Mouse (Mus musculus) naive thymus-derived CD4-positive, alpha-beta T cell, adult 2 months (primary cell): Measurements from ENCODE around the gene Rb1.

ENCODE experiments used
- DNase-seq: peaks from one replicate; pipeline ENCODE4 v3.0.0-alpha.2; 2011; ENCODE audit warnings: low read depth

Rb1 gene

DNA sequence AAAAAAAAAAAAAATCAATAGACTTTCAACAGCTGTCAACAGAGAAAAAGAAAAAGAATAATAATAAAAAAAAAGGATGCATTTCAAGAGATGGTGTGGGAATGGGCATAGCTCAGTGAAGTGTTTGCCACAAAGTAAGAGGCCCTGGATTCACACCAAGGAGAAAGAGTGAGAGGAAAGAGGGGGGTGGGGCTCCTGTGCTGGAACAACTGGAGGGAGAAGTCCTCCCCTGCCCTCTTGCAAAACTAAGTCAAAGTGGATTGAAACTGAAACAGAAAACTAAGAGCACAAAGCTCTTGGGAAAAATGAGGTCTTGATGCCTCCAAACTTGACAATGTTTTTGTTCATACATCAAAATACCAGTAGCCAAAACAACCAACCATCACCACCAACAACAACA, 116.4 kb downstream of the Rb1 start:
- no peak for DNase-seq

DNA sequence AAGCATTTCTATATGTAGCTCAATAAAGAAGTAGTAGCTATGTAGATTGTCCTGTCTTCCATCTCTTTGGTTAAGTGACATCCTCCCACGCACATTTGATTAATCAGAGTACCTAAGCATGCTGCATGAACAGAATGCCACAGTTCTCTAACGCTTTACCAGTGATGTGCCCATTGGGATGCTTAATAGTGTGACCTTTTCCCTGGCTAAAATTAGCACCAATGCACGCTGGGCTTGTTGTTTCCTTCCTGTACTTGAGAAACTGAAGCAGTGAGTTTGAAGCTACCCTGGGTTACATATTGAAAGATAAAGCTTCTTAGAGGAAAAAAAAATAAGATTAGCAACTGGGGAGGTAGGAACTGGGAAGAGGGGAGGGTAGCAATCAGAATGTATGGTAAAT, 121.6 kb downstream of the Rb1 start:
- DNase-seq, result no peak

DNA sequence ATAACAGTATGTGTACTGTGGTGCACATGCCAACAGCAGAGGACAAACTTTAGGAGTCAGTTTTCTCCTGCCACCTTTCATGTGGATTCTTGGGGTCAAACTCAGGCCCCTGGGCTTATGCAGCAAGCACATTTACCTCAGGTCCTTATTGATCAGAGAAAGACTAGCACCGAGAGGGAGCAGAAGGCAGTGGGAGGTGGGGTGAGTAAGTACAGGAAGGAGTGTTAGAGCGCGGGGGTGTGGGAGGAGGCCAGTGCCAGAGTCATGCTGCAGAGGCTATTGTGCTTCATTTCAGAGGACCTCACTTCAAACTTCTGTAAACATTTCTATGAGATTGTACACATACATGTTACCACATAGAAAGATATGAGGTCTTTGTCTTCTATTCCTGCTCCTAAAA, 124.2 kb downstream of the Rb1 start:
- DNase-seq, result no peak

GRCm38 (mm10) chr14:73199058-73199457, 126.6 kb downstream of the Rb1 start:
- DNase-seq, result no peak

DNA sequence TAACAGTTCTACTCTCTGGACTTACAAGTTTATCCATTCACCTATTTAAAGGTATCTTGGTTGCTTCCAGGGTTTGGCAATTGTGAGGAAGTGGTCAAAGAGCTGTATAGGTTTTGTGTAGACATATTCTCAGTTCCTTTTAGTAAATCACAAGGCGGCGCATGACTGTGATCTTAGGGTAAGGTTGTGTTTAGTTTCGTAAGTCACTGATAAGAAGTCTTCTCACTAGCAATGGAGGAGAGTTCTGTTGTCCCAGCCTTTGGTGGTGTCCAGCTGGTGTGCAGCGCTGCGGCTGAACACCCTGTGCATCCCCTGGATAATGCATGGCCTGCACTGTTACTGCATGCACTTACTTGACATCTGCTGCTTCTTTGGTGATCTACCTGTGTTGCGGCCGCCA, 138.7 kb downstream of the Rb1 start:
- no peak for DNase-seq

- DNase-seq, result no peak
These were observed 144.5 kb downstream of the Rb1 start for GRCm38 (mm10) chr14:73181144-73181543.

DNA sequence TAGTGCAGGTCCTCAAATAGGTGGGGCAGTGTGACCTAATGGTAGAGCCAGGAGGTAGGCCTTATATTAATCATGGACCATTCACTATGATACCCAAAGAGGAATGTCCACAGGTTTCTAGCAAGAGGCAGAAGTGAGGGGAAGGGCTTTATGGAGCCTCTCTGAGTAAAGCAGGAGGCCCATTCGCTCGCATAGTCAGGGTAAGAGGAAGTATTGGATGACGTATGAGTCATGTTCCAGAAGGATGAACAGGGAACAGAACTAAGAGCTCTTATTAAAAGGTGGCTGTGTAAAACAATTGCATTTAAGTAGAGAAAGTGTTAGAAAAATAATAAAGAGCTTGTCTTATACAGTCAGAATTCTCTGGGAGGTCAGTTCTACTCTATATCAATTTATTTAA, 145.0 kb downstream of the Rb1 start:
- no peak for DNase-seq

GRCm38 (mm10) chr14:73179221-73179681, 146.4 kb downstream of the Rb1 start:
- DNase-seq, result no peak

DNA sequence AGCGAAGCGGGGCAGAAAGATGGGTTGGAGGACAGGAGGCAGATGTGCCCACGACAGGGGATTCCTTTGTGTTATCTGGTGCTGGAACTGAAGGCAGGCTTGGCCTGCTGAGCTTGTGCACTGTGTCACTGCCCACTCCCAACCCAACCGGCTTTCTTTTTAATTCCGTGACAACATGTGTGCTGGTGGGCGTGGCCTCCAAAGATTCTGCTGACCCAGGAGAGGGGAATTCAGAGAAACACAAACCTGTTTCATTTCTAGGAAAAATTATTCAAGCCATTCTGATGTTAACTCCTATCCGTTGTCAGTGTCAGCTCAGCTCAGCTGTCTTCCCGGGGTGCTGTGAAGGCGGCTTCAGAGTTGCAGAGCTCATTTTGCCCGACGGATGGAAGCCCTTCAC, 147.7 kb downstream of the Rb1 start:
- no peak for DNase-seq

DNA sequence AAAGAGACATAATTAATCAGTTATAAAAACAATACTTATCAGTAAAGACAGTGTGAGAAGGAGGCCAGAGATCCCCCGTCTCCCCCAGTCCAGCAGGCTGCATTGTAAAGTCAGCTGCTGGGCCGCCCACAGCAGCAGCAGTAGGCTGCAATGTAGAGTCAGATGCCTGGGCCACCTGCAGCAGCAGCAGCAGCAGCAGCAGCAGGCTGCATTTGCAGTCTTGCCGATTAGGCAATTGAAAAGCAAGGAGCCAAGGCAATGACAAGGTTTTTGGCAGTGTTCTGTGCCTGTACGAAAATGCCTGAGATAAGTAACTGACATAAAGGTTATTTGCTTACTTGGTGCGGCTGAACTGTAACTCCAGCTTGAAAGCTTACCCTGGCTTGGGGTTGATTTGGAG, 149.4 kb downstream of the Rb1 start:
- no peak for DNase-seq

DNA sequence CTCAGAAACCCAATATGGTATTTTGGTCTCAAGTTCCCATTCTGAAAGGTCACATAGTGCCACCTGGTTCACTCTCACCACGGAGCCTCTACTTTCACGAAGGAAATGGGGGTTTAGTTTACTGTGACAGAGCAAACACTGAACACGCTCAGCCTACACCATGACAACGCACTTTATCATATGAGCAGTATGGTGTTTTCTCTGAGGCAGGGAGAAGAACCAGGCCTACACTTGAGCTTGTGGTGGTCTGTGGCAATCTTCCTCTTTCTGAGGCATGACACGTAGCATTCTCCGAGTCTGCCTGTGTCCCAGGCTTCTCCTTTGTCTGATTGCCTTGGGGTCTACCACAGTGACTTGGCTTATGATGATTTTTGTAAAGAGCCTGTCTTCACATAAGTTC, 149.8 kb downstream of the Rb1 start:
- peak; percentile 30 for DNase-seq

DNA sequence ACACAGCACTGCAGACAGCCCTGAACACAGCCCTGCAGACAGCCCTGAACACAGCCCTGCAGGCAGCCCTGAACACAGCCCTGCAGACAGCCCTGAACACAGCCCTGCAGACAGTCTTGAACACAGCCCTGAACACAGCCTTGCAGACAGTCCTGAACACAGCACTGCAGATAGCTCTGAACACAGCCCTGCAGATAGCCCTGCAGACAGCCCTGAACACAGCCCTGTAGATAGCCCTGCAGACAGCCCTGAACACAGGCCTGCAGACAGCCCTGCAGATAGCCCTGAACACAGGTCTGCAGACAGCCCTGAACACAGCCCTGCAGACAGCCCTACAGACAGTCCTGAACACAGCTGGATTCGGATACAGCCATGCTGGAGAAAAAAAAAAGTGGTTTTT, 150.6 kb downstream of the Rb1 start:
- no peak for DNase-seq

DNA sequence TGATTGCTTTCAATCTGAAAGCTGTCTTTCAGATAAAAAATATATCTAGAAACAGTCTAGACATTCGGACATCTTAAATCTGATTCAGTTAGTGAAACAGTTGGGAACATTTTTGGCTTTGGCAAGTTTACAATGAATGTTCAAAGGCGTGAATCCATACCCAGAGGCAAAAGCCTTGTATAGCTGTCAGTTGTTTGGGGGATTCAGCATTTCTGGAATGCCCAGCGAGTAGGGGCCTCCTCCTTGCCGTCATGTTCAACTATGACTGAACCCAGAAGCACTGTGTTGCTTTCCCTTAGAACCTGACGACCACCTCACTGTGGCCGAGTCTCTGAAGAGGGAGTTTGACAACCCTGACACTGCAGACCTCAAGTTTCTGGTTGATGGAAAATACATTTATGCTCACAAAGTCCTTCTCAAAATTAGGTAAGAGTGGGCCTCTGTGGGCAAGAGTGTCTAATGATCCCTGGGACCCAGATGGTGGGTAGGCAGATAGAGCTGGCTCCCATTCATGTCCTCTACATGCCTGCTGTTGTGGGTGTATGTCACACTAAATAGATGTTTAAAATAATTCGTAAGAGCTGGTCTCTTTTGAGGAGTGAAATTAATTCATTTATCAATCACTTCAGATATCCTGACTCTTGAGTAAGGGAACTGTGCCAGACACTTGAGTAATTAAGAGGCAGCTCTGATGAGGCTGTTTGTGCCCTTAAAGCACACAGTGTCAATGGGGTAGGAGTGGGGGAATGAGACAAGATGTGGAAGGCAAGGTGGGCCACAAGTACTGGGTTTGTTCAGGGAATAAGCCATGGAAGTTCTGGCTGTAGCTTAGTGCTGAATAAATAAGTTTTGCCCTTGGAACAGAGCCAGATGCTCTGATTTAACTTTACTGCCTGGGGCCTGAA, 151.3 kb downstream of the Rb1 start:
- no peak for DNase-seq

DNA sequence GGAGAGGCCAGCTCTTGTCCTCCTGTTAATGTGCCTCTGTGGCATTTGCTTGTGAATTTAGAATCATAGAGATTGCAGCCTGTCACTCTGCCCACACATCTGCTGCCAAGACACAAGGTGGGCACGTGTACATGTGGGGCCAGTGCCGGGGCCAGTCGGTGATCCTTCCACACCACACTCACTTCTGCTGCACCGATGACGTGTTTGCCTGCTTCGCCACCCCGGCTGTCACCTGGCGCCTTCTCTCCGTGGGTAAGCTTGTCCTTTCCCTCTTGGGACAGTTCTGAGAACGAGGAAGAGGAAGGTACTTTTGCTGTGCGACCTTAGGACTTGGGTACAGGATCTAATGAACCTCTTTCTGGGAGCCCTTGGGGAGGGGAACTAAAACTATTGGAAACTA, 152.0 kb downstream of the Rb1 start:
- DNase-seq, result no peak

DNA sequence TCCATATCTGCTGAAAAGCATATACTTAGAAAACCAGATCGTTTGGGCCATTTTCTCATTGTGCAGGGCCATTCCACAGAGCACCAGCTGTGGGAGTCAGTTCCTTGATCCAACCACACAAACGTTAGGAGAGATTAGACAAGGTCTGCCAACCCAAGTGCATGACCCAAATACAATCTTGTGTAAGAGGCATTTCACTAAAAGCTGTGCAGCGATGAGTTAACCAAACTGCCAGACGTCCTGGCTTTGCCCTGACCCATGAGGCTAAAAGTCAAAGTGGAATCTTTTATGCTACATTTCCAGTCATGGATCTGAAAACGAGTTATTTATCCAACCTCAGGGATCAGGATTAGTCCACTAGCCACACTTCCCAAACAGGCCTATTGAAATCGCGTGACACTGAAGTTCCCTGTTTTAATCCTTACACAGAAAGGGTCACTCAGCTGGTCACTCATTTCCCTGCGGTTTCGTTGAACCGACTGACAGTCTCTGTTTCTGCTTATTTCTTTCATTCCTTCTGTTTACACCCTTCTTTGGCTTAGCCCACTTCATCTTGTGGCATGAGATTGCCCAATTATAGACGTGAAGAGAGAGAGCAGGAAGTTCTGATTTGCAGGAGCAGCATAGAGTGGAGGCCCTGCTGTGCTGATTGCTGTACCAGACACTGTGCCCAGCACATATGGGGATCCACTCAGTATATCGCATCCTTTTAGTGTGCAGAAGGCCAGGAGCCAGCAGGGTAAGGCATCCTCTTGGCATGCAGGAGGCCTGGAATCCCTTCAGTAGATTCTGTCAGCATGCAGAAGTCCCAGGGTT, 153.2 kb downstream of the Rb1 start:
- no peak for DNase-seq

- DNase-seq, result peak; percentile 40
These were observed 155.4 kb downstream of the Rb1 start for GRCm38 (mm10) chr14:73169926-73170844.

- DNase-seq, result no peak
These were observed 157.0 kb downstream of the Rb1 start for GRCm38 (mm10) chr14:73168605-73169004.

DNA sequence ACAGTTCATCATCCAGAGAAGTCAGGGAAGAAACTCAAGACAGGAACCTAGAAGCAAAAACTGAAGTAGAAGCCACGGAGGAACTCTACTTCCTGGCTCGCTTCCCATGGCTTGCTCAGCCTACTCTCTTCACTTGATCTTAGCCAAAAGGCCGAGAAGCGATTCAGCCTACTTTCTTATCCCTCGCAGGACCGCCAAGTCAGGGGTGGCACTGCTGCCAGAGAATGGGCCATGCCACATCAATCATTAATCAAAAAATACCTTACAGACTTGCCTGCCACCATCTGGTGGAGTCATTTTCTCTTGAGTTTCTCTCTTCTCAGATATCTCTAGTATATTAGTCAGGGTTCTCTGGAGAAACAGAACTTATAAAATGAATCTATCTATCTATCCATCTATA, 160.5 kb downstream of the Rb1 start:
- no peak for DNase-seq

DNA sequence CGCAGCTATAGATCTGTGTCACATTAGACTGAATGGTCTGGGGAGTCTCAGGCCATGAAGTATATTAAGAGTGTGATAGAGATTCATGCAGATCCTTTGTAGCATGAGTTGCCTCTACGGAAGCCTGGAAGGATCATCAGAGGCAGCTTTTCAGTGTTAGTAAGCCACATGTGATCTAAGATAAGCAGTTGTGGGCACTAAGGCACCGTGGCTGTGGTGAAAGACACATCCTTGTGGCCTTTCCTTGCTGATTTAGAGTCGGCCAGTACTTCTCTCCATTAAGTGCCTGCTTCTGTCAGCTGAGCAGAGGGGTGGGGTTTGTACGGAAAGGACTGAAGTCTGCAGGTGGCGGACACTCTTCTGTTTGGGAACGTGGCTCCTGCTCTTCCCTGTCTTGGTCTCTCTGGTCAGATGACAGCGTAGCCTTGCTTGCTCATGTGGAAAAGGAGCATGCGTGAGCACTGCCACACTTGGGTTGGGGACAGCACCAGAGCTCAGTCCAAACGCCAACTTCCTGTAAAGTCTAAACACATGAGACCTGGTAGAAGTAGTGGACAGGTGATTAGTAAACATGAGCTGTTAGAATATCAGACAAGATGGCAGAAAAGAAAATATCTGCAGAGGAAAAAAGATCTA, 162.1 kb downstream of the Rb1 start:
- DNase-seq, result no peak

DNA sequence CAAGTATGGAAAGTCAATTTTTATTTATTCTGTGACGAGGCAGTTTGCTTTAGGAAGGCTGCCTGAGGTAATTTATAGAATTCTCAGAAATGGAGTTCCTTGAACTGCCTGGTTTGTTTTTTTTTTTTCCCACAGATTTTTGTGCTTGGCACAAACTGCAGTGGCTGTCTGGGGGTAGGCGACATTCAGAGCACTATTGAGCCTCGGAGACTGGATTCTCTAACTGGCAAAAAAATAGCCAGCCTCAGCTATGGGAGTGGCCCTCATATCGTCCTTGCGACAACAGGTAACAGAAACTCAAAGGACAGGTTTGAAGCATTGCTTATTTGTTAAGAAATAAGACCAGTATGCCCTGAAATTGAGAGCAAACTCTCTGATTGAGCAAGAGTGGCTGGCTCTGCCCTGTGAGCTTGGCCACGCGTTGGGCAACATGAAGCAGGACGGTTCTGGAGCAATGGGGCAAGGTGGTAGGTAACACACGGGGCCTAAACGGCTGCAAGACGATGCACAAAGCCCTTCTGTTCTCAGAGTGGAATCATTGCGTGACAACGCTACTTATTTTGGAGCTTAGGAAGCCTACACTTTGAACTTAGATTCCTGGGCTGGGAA, 163.3 kb downstream of the Rb1 start:
- no peak for DNase-seq

GRCm38 (mm10) chr14:73161303-73161702, 164.3 kb downstream of the Rb1 start:
- no peak for DNase-seq
